Mouse (Mus musculus): ENCODE measurements around the gene Afg3l1. TPM values are rescaled to one million over a fixed set of nuclear protein-coding genes. Genes with fewer than 3 reads are reported as not detected.

Gene Afg3l1
- 5.5 and 6.6 TPM in 2 replicates for polyA plus RNA-seq (2021; fragmentation: Nextera tagmentation)
- long read RNA-seq, experiment 1, full-length matches to known transcripts, result 5 of 21 reads
- long read RNA-seq, experiment 1, partial matches to known transcripts, result 13 of 21 reads
- long read RNA-seq, experiment 1, other reads (novel, unspliced or antisense), result 3 of 21 reads
- long read RNA-seq, experiment 2, full-length matches to known transcripts, result 58 of 76 reads
- long read RNA-seq, experiment 2, partial matches to known transcripts, result 14 of 76 reads
- long read RNA-seq, experiment 2, other reads (novel, unspliced or antisense), result 4 of 76 reads

DNA sequence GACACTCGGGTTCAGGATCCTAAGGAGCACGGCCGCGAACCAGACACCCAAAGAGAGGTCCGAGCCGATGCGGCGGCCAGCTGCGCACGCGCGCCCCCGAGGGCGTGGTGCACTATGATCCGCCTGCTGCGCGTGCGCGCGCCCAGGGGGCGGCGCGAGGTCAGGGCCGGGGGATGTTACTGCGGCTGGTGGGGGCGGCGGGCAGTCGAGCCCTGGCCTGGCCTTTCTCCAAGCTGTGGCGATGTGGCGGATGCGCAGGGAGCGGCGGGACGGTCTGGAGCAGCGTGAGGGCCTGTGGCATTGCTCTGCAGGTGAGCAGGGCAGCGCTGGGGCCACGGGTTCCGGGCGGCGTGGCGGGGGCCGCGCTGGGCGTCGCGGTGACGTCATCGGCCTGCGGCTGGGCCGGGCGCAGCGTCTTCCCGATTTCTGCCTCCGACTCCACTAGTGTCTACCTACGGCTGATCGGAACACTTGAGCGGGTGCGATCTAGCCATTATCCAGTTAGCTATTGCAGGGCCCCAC lies at the start of gene Afg3l1:
Gene Afg3l1, plus strand, starts transcription at position 167 of the 522 bp plus-strand sequence.

DNA sequence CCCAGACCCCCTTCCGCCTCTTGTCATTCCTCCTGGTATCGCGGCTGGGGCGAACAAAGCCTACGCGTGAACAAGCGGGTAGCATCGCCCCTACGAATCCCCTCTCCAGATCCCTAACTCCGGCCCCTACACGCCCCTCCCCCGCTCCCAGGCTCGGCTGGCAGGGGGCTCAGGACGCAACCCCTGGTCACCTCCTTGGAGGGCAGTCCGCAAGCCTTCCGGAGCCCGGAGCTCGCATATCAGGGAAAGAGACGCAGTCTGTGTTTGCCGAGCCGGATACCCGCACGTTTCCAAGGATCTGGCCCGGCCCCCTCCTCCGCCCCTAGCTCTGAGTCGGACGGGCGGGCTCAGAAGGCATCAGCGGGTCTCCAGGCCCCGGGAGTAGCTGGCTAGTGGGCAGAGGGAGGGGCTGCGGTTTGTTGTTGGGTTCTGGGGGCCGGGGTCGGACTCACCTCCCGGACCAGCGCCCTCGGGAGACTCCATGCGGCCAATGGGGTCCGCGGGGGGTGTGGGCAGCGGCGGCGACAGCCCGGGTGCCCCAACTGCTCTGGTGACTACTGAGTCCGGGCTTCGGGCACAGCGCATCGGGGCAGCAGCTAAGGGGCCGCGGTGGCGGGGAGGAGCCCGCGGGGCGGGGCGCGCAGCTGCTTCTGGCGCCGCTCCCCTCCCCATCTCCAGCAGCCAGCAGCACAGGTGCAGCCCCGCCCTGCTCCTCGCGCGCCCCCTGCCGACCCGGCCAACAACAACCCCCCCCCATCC lies 37.3 kb downstream of the Afg3l1 start, which contains the start of gene Dbndd1:
Gene Dbndd1, minus strand, starts transcription at position 683 of the 759 bp plus-strand sequence.

DNA sequence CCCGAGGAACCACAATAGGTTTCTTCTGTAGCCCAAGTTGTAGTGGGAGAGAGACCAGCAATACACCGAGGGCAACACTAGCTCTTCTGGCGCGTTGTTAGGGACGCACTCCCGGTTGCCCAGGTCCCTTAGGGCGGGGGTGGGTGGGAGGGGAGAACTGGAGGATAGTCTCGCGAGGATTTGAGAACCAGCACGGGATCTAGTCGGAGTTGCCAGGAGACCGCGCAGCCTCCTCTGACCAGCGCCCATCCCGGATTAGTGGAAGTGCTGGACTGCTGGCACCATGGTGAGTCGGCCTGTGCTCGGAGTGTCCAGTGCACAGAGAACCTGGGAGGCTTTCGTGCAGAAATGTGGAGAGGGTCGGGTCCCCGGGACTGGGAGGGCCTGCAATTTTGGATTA lies 41.0 kb downstream of the Afg3l1 start, which contains the start of gene Gas8:
Gene Gas8, plus strand, starts transcription at position 168 of the 400 bp plus-strand sequence.

Other genes with a start within 250 kb of the Afg3l1 start
- 35.5 and 45.6 TPM in 2 replicates for gene Spata2l, start 241.7 kb upstream of the Afg3l1 start, polyA plus RNA-seq (2021; fragmentation: Nextera tagmentation)
- 3.7 and 3.8 TPM in 2 replicates for gene Zfp276, start 223.7 kb upstream of the Afg3l1 start, polyA plus RNA-seq (2021; fragmentation: Nextera tagmentation)
- gene Vps9d1, start 223.6 kb upstream of the Afg3l1 start, polyA plus RNA-seq (2021; fragmentation: Nextera tagmentation), result 17.9 and 24.9 TPM in 2 replicates
- gene Fanca, start 159.3 kb upstream of the Afg3l1 start, polyA plus RNA-seq (2021; fragmentation: Nextera tagmentation), result 0.63 and 0.97 TPM in 2 replicates
- 2.0 and 2.2 TPM in 2 replicates for gene Spire2, start 145.2 kb upstream of the Afg3l1 start, polyA plus RNA-seq (2021; fragmentation: Nextera tagmentation)
- 340 and 366 TPM in 2 replicates for gene Tcf25, start 104.2 kb upstream of the Afg3l1 start, polyA plus RNA-seq (2021; fragmentation: Nextera tagmentation)
- gene Mc1r, start 70.8 kb upstream of the Afg3l1 start, polyA plus RNA-seq (2021; fragmentation: Nextera tagmentation), result not detected in 2 replicates
- 353 and 392 TPM in 2 replicates for gene Tubb3, start 66.5 kb upstream of the Afg3l1 start, polyA plus RNA-seq (2021; fragmentation: Nextera tagmentation)
- gene Def8, start 54.4 kb upstream of the Afg3l1 start, polyA plus RNA-seq (2021; fragmentation: Nextera tagmentation), result 12.1 and 12.9 TPM in 2 replicates
- gene Dbndd1, start 37.6 kb downstream of the Afg3l1 start, polyA plus RNA-seq (2021; fragmentation: Nextera tagmentation), result 14.6 and 17.6 TPM in 2 replicates
- gene Gas8, start 40.9 kb downstream of the Afg3l1 start, polyA plus RNA-seq (2021; fragmentation: Nextera tagmentation), result 14.9 and 17.2 TPM in 2 replicates
- gene Rhou, start 176.0 kb downstream of the Afg3l1 start, polyA plus RNA-seq (2021; fragmentation: Nextera tagmentation), result 3.3 TPM in 2 replicates

Data from layer of hippocampus, adult 6 months (tissue).